Mouse (Mus musculus): ENCODE measurements at regions not wholly inside any gene's neighbourhood (a gene's known extent, or its start where the extent isn't known, plus 50 kb on each side); places are given as distances from the start of the nearest gene placed in this dataset.

GRCm38 (mm10) chr13:31340363-31340948, 215.5 kb upstream of the Foxq1 start:
- no peak for TF ChIP-seq CEBPB (IDR thresholded peaks at IDR 0.05; ENCODE audit: insufficient read depth, poor library complexity, severe bottlenecking)
- TF ChIP-seq TCF12 (IDR thresholded peaks at IDR 0.05; ENCODE audit: insufficient read depth, poor library complexity, severe bottlenecking) = no peak
- no peak for TF ChIP-seq MYOG (IDR thresholded peaks at IDR 0.05; ENCODE audit: control insufficient read depth in 1 of 3, insufficient read depth in 1 of 3, insufficient read length in 2 of 3, low read depth in 2 of 3)
- TF ChIP-seq MYOD1 (IDR thresholded peaks at IDR 0.05; ENCODE audit: control insufficient read depth in 1 of 3, insufficient read length in 2 of 3, low read depth in 2 of 3) = no peak
- no peak for TF ChIP-seq POLR2A (IDR thresholded peaks at IDR 0.05; ENCODE audit: insufficient read length, low read depth)
- no peak for TF ChIP-seq E2F4 (IDR thresholded peaks at IDR 0.05; ENCODE audit: insufficient read depth)
- TF ChIP-seq TCF3 (IDR thresholded peaks at IDR 0.05; ENCODE audit: insufficient read length, low read depth) = no peak
- H3K4me3 ChIP-seq = no peak overlapping the region
- no peak overlapping the region for H3ac ChIP-seq (ENCODE audit: control insufficient read depth, insufficient read length)
- H3K27me3 ChIP-seq (ENCODE audit: control insufficient read depth, insufficient read depth, insufficient read length) = no peaks in the 10 kb centered on the region
- H3K79me2 ChIP-seq (ENCODE audit: control insufficient read depth, insufficient read depth) = no peaks in the 10 kb centered on the region
- no peak overlapping the region for H3K4me2 ChIP-seq (ENCODE audit: low read depth)
- no peaks in the 10 kb centered on the region for H3K36me3 ChIP-seq (ENCODE audit: control insufficient read depth, insufficient read depth)

DNA sequence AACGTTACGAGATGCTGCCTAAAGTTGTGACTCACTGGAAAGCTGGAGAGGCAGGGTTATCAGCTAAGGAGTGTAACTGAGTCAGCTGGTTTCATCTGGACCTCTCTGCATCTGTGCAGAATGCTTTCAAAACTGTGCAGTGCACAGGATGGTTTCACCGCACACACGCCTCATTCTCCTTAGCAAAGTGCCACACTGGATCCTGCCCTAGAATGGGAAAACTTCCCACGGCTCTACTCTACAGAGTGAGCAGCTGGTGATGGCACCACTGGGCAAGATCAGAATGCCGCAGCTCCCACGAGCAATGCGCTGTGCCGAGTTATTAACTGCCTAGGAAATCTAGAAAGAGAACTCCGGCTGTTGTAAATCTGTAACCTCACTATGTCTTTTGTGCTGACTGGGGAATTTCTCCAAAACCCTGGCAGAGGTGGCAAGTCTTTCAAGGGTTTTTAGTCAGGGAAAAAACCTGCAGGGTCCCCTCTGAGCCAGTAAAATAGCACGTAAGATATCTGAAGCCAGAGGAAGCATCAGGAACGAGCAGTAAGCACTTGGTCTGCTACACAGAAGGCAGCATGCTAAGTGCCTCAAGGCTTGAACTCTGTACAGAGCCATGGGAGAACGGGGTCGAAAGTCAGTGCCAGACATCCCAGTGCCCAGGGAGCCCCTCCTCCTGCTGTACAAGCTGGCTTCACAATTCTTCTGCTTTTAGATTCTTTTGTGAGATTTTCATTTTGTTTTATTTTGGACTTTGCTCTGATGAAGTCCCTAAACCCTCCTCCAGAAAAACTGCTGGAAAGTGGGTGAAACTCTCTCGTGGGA, 214.4 kb upstream of the Foxq1 start:
- no peak overlapping the region for H3K4me2 ChIP-seq (ENCODE audit: low read depth)
- no peaks in the 10 kb centered on the region for H3K27me3 ChIP-seq (ENCODE audit: control insufficient read depth, insufficient read depth, insufficient read length)
- H3K36me3 ChIP-seq (ENCODE audit: control insufficient read depth, insufficient read depth) = no peaks in the 10 kb centered on the region
- TF ChIP-seq MAX (IDR thresholded peaks at IDR 0.05; ENCODE audit: low read depth) (no peak), POLR2AphosphoS2 (IDR thresholded peaks at IDR 0.05; ENCODE audit: insufficient read length, low read depth) (no peak), TCF12 (IDR thresholded peaks at IDR 0.05; ENCODE audit: insufficient read depth, poor library complexity, severe bottlenecking) (no peak), USF1 (IDR thresholded peaks at IDR 0.05; ENCODE audit: low read depth) (no peak), CEBPB (IDR thresholded peaks at IDR 0.05; ENCODE audit: insufficient read depth, poor library complexity, severe bottlenecking) (no peak), E2F4 (IDR thresholded peaks at IDR 0.05; ENCODE audit: insufficient read depth) (no peak), REST (IDR thresholded peaks at IDR 0.05; ENCODE audit: insufficient read depth, insufficient read length) (no peak), SRF (IDR thresholded peaks at IDR 0.05; ENCODE audit: control insufficient read depth, insufficient read length, low read depth) (no peak), MYOG (IDR thresholded peaks at IDR 0.05; ENCODE audit: control insufficient read depth in 1 of 3, insufficient read depth in 1 of 3, insufficient read length in 2 of 3, low read depth in 2 of 3) (no peak), TCF3 (IDR thresholded peaks at IDR 0.05; ENCODE audit: insufficient read length, low read depth) (no peak), MYOD1 (IDR thresholded peaks at IDR 0.05; ENCODE audit: control insufficient read depth in 1 of 3, insufficient read length in 2 of 3, low read depth in 2 of 3) (no peak), POLR2A (IDR thresholded peaks at IDR 0.05; ENCODE audit: insufficient read length, low read depth) (no peak)
- H3K79me2 ChIP-seq (ENCODE audit: control insufficient read depth, insufficient read depth) = no peaks in the 10 kb centered on the region
- no peak overlapping the region for H3K4me3 ChIP-seq
- no peak overlapping the region for H3ac ChIP-seq (ENCODE audit: control insufficient read depth, insufficient read length)

DNA sequence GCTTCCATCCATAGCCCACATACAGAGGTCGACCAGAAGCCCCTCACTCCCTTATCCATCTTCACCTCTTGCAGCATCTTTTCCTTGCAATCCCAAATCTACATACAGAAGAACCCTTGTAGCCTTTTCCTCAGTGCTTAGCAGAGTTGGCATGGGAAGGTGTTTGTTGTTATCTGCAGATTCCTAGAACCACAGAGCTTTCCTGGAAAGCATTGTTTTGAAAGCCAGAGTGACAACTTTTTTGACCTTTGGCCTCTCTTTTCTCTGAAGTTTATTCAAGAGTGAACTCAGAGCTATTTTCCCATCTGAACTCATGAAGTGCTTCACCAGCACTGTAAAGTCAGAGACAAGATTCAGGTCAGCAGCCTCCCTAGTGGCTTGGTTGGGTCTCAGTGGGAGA, 209.7 kb upstream of the Foxq1 start:
- H3K4me3 ChIP-seq = no peak overlapping the region
- H3ac ChIP-seq (ENCODE audit: control insufficient read depth, insufficient read length) = no peak overlapping the region
- H3K36me3 ChIP-seq (ENCODE audit: control insufficient read depth, insufficient read depth) = no peaks in the 10 kb centered on the region
- TF ChIP-seq SRF (IDR thresholded peaks at IDR 0.05; ENCODE audit: control insufficient read depth, insufficient read length, low read depth) (no peak), POLR2AphosphoS2 (IDR thresholded peaks at IDR 0.05; ENCODE audit: insufficient read length, low read depth) (no peak), MAX (IDR thresholded peaks at IDR 0.05; ENCODE audit: low read depth) (no peak)
- no peaks in the 10 kb centered on the region for H3K27me3 ChIP-seq (ENCODE audit: control insufficient read depth, insufficient read depth, insufficient read length)
- H3K4me2 ChIP-seq (ENCODE audit: low read depth) = no peak overlapping the region
- no peaks in the 10 kb centered on the region for H3K79me2 ChIP-seq (ENCODE audit: control insufficient read depth, insufficient read depth)

GRCm38 (mm10) chr13:31347000-31347399, 208.9 kb upstream of the Foxq1 start:
- H3K36me3 ChIP-seq (ENCODE audit: control insufficient read depth, insufficient read depth) = no peaks in the 10 kb centered on the region
- H3K27me3 ChIP-seq (ENCODE audit: control insufficient read depth, insufficient read depth, insufficient read length) = no peaks in the 10 kb centered on the region
- H3K4me3 ChIP-seq = no peak overlapping the region
- H3K4me2 ChIP-seq (ENCODE audit: low read depth) = no peak overlapping the region
- H3K79me2 ChIP-seq (ENCODE audit: control insufficient read depth, insufficient read depth) = no peaks in the 10 kb centered on the region
- H3ac ChIP-seq (ENCODE audit: control insufficient read depth, insufficient read length) = no peak overlapping the region
- TF ChIP-seq E2F4 (IDR thresholded peaks at IDR 0.05; ENCODE audit: insufficient read depth) = no peak
- TF ChIP-seq TCF12 (IDR thresholded peaks at IDR 0.05; ENCODE audit: insufficient read depth, poor library complexity, severe bottlenecking) = no peak
- TF ChIP-seq MYOD1 (IDR thresholded peaks at IDR 0.05; ENCODE audit: control insufficient read depth in 1 of 3, insufficient read length in 2 of 3, low read depth in 2 of 3) = no peak
- TF ChIP-seq CEBPB (IDR thresholded peaks at IDR 0.05; ENCODE audit: insufficient read depth, poor library complexity, severe bottlenecking) = no peak
- no peak for TF ChIP-seq POLR2AphosphoS2 (IDR thresholded peaks at IDR 0.05; ENCODE audit: insufficient read length, low read depth)
- no peak for TF ChIP-seq MAX (IDR thresholded peaks at IDR 0.05; ENCODE audit: low read depth)
- TF ChIP-seq TCF3 (IDR thresholded peaks at IDR 0.05; ENCODE audit: insufficient read length, low read depth) = no peak
- TF ChIP-seq SRF (IDR thresholded peaks at IDR 0.05; ENCODE audit: control insufficient read depth, insufficient read length, low read depth) = no peak
- TF ChIP-seq POLR2A (IDR thresholded peaks at IDR 0.05; ENCODE audit: insufficient read length, low read depth) = no peak
- no peak for TF ChIP-seq MYOG (IDR thresholded peaks at IDR 0.05; ENCODE audit: control insufficient read depth in 1 of 3, insufficient read depth in 1 of 3, insufficient read length in 2 of 3, low read depth in 2 of 3)
- TF ChIP-seq USF1 (IDR thresholded peaks at IDR 0.05; ENCODE audit: low read depth) = no peak
- no peak for TF ChIP-seq REST (IDR thresholded peaks at IDR 0.05; ENCODE audit: insufficient read depth, insufficient read length)

Measured in myocyte (in vitro differentiated cells).